Mouse (Mus musculus) induced T-regulatory cell, adult 2 months (primary cell): ENCODE data around the gene Gm42421.

ENCODE experiments used
- DNase-seq: peaks from one replicate; pipeline ENCODE4 v3.0.0-alpha.2; 2012; ENCODE audit warnings: low read depth

Gene Gm42421

GRCm38 (mm10) chr5:143927875-143928274 is at the start of gene Gm42421:
Gene Gm42421, plus strand, starts transcription at chr5:143928175.
- no peak for DNase-seq

GRCm38 (mm10) chr5:143885274-143885673 is 42.7 kb upstream of the Gm42421 start:
- no peak for DNase-seq

GRCm38 (mm10) chr5:143890741-143891140 is 37.2 kb upstream of the Gm42421 start:
- no peak for DNase-seq

GRCm38 (mm10) chr5:143892255-143892886 is 35.6 kb upstream of the Gm42421 start:
- DNase-seq: no peak

- DNase-seq: peak; percentile 27
Observed at GRCm38 (mm10) chr5:143893396-143893795, 34.6 kb upstream of the Gm42421 start.

GRCm38 (mm10) chr5:143897635-143898330 is 30.2 kb upstream of the Gm42421 start, which contains the start of gene Ankrd61:
Gene Ankrd61, minus strand, starts transcription at chr5:143897685.
- no peak for DNase-seq

GRCm38 (mm10) chr5:143902111-143902510 is 25.9 kb upstream of the Gm42421 start:
- no peak for DNase-seq

GRCm38 (mm10) chr5:143903813-143904212 is 24.2 kb upstream of the Gm42421 start:
- DNase-seq: no peak

- DNase-seq: no peak
Observed at GRCm38 (mm10) chr5:143906429-143906828, 21.5 kb upstream of the Gm42421 start.

- no peak for DNase-seq
Observed at GRCm38 (mm10) chr5:143908926-143909325, 19.0 kb upstream of the Gm42421 start.

- DNase-seq: peak; percentile 99
Observed at GRCm38 (mm10) chr5:143909417-143910400, 18.3 kb upstream of the Gm42421 start, which contains the start of the genes Aimp2 and Pms2. Gene Aimp2, minus strand, starts transcription at chr5:143909847. Gene Pms2, plus strand, starts transcription at chr5:143909964.

- no peak for DNase-seq
Observed at GRCm38 (mm10) chr5:143916221-143916620, 11.8 kb upstream of the Gm42421 start.

GRCm38 (mm10) chr5:143917418-143917817 is 10.6 kb upstream of the Gm42421 start:
- peak; percentile 85 for DNase-seq

- DNase-seq: no peak
Observed at GRCm38 (mm10) chr5:143918120-143918519, 9.9 kb upstream of the Gm42421 start.

GRCm38 (mm10) chr5:143924781-143925452 is 3.1 kb upstream of the Gm42421 start:
- DNase-seq: no peak

GRCm38 (mm10) chr5:143929291-143929690 is 1.3 kb downstream of the Gm42421 start:
- no peak for DNase-seq

GRCm38 (mm10) chr5:143930656-143931055 is 2.7 kb downstream of the Gm42421 start:
- DNase-seq: no peak

GRCm38 (mm10) chr5:143931863-143932580 is 4.0 kb downstream of the Gm42421 start:
- no peak for DNase-seq

- no peak for DNase-seq
Observed at GRCm38 (mm10) chr5:143932831-143933230, 4.9 kb downstream of the Gm42421 start, which contains the start of gene Rsph10b. Gene Rsph10b, plus strand, starts transcription at chr5:143933035.

- DNase-seq: no peak
Observed at GRCm38 (mm10) chr5:143933414-143933813, 5.4 kb downstream of the Gm42421 start.

GRCm38 (mm10) chr5:143933875-143934274 is 5.9 kb downstream of the Gm42421 start:
- DNase-seq: no peak
